In genomic region chr6:101377167-101377934, GRCm38 (mm10) we compare ENCODE assay signal across 8 mouse cellular contexts. TPM values are rescaled to one million over a fixed set of nuclear protein-coding genes. Genes with fewer than 3 reads are reported as not detected.
DNase-seq lines count a peak whose midpoint lies in the region; ATAC-seq and TF ChIP-seq lines count a peak whose summit lies in the region.

TSS of gene Pdzrn3 (minus strand) at chr6:101377897.

- no peak for TF ChIP-seq POLR2A in kidney, adult 2 months (IDR thresholded peaks at IDR 0.05; ENCODE audit: low read depth, low read length)
- no peak for TF ChIP-seq POLR2A in liver, adult 2 months (IDR thresholded peaks at IDR 0.05; ENCODE audit: extremely low read depth, insufficient read depth, low read length)

- H3K27ac ChIP-seq in embryonic facial prominence, embryonic 12.5 days: peak within 1 kb of the TSS; percentile 98
- H3K27ac ChIP-seq in kidney, adult 2 months (ENCODE audit: insufficient read depth, low read depth, low read length): peak within 1 kb of the TSS; percentile 66
- H3K27ac ChIP-seq in liver, adult 2 months (replicated peaks; ENCODE audit: insufficient read depth, low read depth, low read length): peak within 1 kb of the TSS; percentile 22

- 0 out of 2 replicates have a peak, but pooled peaks cover 7% of the 10 kb centered on the region for H3K36me3 ChIP-seq in embryonic facial prominence, embryonic 12.5 days
- H3K36me3 ChIP-seq in kidney, adult 2 months (ENCODE audit: control insufficient read depth, insufficient read depth, low read length): no peaks in the 10 kb centered on the region
- H3K36me3 ChIP-seq in liver, adult 2 months (ENCODE audit: control insufficient read depth, insufficient read depth, low read length): no peaks in the 10 kb centered on the region

- TF ChIP-seq CTCF in kidney, adult 2 months (conservative IDR thresholded peaks at IDR 0.05; ENCODE audit: insufficient read depth, insufficient read length, low read depth, low read length): peak; percentile 48
- peak; percentile 53; the same call in 1 of the 2 replicates for TF ChIP-seq CTCF in liver, adult 2 months (IDR thresholded peaks at IDR 0.05; ENCODE audit: low read depth, low read length)

- peak; percentile 36 for DNase-seq in layer of hippocampus, adult 11-12 months (ENCODE audit: low spot score)
- DNase-seq in layer of hippocampus, adult 9-10 months (ENCODE audit: low spot score): no peak
- no peak for DNase-seq in heart, adult 8-10 months (ENCODE audit: low spot score)
- DNase-seq in kidney, adult 2 months: peak; percentile 74
- peak; percentile 54 for DNase-seq in liver, adult 2 months (ENCODE audit: extremely low read depth, low read depth, low spot score)
- DNase-seq in neural tube, embryonic 10.5 days (ENCODE audit: extremely low spot score, low spot score): peak; percentile 91
- DNase-seq in urinary bladder, adult 2 months (ENCODE audit: low spot score): peak; percentile 58

- H3K4me1 ChIP-seq in embryonic facial prominence, embryonic 12.5 days: peaks cover 33% of the 10 kb centered on the region
- peaks cover 2% of the 10 kb centered on the region for H3K4me1 ChIP-seq in kidney, adult 2 months (ENCODE audit: control insufficient read depth, insufficient read depth, low read length)
- peaks cover 10% of the 10 kb centered on the region; the same call in 1 of the 2 replicates for H3K4me1 ChIP-seq in liver, adult 2 months (ENCODE audit: control insufficient read depth, insufficient read depth, low read length)

- H3K79me2 ChIP-seq in liver, adult 2 months (ENCODE audit: control insufficient read depth, insufficient read depth, low read length): no peaks in the 10 kb centered on the region

- H3K9me3 ChIP-seq in embryonic facial prominence, embryonic 12.5 days: no peaks in the 10 kb centered on the region

- H3K4me3 ChIP-seq in embryonic facial prominence, embryonic 12.5 days: peak within 1 kb of the TSS; percentile 85
- H3K4me3 ChIP-seq in kidney, adult 2 months (ENCODE audit: insufficient read depth, low read depth, low read length): peak within 1 kb of the TSS; percentile 75
- H3K4me3 ChIP-seq in liver, adult 2 months (ENCODE audit: insufficient read depth, low read depth, low read length): peak within 1 kb of the TSS; percentile 76

- H3K4me2 ChIP-seq in embryonic facial prominence, embryonic 12.5 days (replicated peaks): peak within 1 kb of the TSS; percentile 84

- H3K9ac ChIP-seq in embryonic facial prominence, embryonic 12.5 days: peak within 1 kb of the TSS; percentile 86
- peak within 1 kb of the TSS; percentile 81 for H3K9ac ChIP-seq in liver, adult 2 months (ENCODE audit: low read depth, low read length)

- peak; percentile 49 for ATAC-seq in embryonic facial prominence, embryonic 12.5 days (ENCODE audit: insufficient number of reproducible peaks, insufficient read depth, low FRiP score, low TSS enrichment)

- under 1% methylated on average over 100 of the region's 111 CpGs for WGBS in embryonic facial prominence, embryonic 12.5 days
- under 1% methylated on average over 111 of the region's 111 CpGs for WGBS in kidney, adult 2 months
- under 1% methylated on average over 110 of the region's 111 CpGs for WGBS in liver, adult 2 months

- H3K27me3 ChIP-seq in embryonic facial prominence, embryonic 12.5 days: no peaks in the 10 kb centered on the region
- H3K27me3 ChIP-seq in kidney, adult 2 months (replicated peaks; ENCODE audit: control insufficient read depth, insufficient read depth, low read length): no peaks in the 10 kb centered on the region
- no peaks in the 10 kb centered on the region for H3K27me3 ChIP-seq in liver, adult 2 months (ENCODE audit: control insufficient read depth, insufficient read depth, low read length)

RNA-seq across cellular contexts. Expression of gene Pdzrn3, which starts in this region (rescaled TPM):
- polyA plus RNA-seq in embryonic facial prominence, embryonic 12.5 days (2016; fragmentation: Nextera tagmentation; extraction: Ambion mirVana): 16.5 and 17.3 TPM in 2 replicates
- total RNA-seq in heart, adult 8-10 months (2022): 10 to 100 TPM; 25.9 to 30.4 (median 28.3) TPM
- 11.9 and 14.2 TPM in 2 replicates for polyA plus RNA-seq in kidney, adult 2 months (2012; rRNA removed)
- 1.5 and 2.9 TPM in 2 replicates for total RNA-seq in liver, adult 2 months (2014; rRNA removed)
- 3.2 TPM in 2 replicates for polyA plus RNA-seq in liver, adult 2 months (2012; rRNA removed)
- 53.6 and 79.1 TPM in 2 replicates for polyA plus RNA-seq in urinary bladder, adult 2 months (2012; rRNA removed)

Comparison
In these comparisons a context has a peak if more than half of its experiments do, and no peak if none do; other contexts are left out.
1. DNase-seq: peak in layer of hippocampus, adult 11-12 months (single experiment), kidney, adult 2 months (single experiment), liver, adult 2 months (single experiment), neural tube, embryonic 10.5 days (single experiment) and urinary bladder, adult 2 months (single experiment); none in layer of hippocampus, adult 9-10 months (single experiment) and heart, adult 8-10 months (single experiment).
2. H3K27ac ChIP-seq: peak in every context shown above with its lines; median percentile 98 in embryonic facial prominence, embryonic 12.5 days; 66 in kidney, adult 2 months; 22 in liver, adult 2 months.
3. Peak in every context shown above with its lines, with median percentiles within 50 percentile points of each other: H3K4me3 ChIP-seq.